Mouse (Mus musculus): ENCODE results near the gene Cst13.

The Cst13 gene

DNA sequence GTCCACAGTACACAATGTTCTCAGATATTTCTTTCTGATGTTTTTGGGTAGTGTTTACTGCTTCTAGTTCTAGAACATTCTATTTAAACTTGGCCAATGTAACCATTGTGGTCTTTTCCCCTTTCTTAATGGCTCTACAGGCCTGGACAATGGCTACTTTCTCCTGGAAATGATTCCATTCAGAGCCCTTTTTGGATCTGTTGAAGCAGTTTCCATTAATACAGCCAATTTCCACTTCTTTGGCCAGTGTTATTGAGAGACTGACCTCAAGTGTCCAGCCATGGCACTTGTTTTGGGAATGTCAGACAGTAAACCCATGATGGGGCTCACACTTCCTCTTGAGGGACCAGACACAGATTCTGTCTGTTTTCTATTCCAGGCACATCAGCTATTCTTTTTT, 41.8 kb downstream of the Cst13 start:
- no peak for TF ChIP-seq GATA4 (IDR thresholded peaks at IDR 0.05; ENCODE audit: insufficient replicate concordance, low read length)

DNA sequence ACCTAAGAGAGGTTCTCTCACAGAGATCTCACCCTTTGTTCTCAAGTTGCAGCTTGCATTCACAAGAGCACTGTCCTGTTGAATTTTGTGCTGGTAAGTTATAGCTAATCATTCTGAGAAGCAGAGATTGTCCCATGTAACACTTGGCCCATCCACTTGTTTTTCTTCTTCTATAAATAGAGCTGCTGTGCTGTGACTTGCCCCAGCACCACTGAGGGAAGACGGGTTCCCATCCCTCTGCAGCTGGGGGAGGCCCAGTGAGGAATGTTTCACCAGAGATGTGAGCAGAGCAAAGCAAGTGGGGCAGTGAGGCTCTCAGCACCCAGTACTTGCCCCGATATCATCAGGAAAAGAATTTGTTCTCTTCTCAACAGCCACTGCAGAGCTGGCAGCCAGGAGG, 45.1 kb downstream of the Cst13 start, which contains the start of gene 9230104L09Rik:
9230104L09Rik (minus strand) TSS at position 73 of the 400 bp plus-strand sequence.
- TF ChIP-seq GATA4 (IDR thresholded peaks at IDR 0.05; ENCODE audit: insufficient replicate concordance, low read length) = no peak

DNA sequence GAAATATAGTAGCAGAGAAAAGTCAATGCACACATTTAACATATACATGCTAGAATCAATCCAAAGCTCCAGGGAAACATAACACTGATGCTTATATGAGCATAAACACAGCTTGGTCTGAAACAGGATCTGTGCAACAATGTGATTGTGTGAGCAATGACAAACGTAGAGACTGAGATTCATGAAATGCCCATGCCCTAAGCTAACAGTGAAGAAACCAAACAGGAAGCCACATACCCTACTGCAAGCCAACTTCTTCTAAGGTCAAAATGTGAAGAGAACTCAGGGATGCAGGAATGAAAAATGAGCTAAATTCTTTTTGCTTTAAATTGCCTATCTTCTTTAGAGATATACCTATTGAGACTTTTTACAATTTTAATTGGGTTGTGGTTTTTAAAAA, 49.1 kb downstream of the Cst13 start:
- TF ChIP-seq GATA4 (IDR thresholded peaks at IDR 0.05; ENCODE audit: insufficient replicate concordance, low read length) = no peak

DNA sequence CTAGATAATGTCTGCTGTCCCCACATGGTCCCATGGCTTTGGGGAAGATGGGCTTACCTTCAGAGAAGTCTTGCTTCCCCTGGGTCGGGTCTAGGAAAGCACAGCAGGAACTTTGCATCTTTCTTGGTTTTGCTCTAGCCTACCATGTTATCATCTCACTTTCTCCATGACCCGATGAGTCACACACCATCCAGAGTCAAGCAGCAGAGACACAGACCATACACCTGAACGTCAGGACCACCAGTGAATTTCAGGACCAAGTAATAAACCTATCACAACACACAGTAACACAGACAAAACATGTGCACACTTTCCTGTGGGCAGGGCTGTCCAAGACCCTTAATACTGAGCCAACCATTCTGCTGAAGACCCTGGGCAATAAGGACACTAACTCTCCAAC, 50.6 kb downstream of the Cst13 start:
- TF ChIP-seq GATA4 (IDR thresholded peaks at IDR 0.05; ENCODE audit: insufficient replicate concordance, low read length) = no peak

DNA sequence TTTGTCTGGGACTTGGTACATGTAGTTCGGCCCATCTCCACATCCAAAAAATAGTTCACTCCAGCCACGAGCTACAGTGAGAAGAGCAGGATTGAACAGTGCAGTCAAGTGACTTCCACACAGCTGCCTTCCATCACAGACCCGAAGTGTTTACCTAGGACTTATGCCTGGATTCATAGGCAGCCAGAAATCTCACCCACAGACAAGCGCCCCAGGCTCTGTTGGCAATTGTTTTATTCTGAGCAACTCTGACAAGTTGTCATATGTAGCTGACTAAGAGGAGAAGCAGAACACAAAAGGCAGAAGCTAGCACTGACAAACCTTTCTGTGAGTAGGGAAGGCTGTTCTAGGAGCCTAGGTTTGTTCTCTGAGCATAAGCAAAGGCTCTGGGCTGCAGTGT, 53.0 kb downstream of the Cst13 start:
- TF ChIP-seq GATA4 (IDR thresholded peaks at IDR 0.05; ENCODE audit: insufficient replicate concordance, low read length) = no peak

DNA sequence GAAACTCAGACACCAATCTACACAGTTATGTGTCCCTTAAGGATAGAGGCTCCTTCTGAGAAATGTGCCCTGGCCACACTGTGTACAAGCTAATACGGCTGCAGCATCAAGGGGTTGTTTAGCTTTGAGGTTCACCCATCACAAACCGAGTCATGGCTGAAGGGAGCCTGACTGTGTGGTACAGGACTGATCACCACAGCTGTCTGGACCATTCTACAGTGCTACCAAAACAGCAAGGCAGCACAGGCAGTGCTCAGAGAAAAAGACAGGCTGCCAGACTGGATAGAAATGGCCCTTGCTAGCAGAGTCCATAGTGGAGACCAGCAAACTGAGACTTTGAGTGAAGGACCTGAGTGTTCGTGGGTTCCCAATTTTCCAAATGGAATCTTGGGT, 54.3 kb downstream of the Cst13 start:
- TF ChIP-seq GATA4 (IDR thresholded peaks at IDR 0.05; ENCODE audit: insufficient replicate concordance, low read length) = no peak

DNA sequence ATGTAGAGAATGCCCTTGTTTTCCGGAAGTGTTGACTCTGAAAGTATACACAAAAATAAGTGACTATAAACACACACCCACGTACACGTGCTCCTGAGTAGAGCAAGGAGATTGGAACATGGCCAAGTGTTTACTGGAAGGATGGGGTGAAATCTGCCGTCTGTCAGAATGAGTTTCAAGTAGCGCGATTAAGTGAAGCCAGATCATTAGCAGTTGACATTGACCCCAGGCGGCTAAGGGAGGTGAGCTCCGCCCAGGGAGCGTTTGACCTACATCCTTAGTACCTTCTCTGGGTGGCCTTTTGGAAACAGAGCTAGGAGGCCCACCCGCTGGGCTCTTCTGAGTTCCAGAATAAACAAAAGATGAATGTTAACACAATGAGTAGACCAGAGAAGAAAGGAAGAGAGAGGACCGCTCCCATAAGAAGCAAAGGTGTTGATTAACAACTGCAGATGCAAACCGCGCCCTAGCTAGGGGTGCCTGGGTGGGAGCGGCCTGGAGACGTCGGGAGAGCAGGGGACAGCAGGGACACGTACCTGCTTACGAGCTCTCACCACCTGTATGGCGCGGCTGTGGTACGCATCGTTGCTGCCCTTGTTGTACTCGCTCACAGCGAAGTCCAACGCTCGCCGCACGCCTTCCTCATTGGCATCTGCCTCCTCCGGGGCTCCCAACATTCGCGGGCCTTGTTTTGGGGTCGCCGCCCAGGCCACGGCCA, 54.9 kb downstream of the Cst13 start:
- no peak for TF ChIP-seq GATA4 (IDR thresholded peaks at IDR 0.05; ENCODE audit: insufficient replicate concordance, low read length)

DNA sequence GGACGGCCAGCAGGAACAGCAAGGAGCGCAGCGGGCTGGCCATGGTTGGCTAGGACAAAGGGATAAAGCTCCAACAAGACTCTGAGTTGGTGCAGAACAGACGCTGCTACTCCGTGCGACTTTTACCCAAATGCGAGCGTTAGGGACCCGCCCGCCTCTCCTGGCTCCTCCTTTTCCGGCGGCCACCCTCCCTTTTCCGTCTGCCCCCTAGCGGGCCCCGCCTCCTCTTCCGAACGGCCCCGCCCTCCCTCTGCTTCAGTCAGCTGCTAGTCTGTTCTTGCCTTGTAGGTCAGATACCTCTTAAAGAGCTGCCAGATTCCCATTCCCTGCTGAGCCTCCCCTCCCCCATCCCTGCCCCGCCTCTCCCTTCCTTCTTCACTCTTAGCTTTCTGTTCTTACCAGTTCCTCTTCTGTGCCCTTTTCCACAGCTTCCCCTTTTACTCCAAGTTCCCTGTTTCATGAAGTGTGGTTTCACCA, 55.5 kb downstream of the Cst13 start, which contains the start of gene Cst3:
Cst3 (minus strand) TSS at position 358 of the 477 bp plus-strand sequence.
- TF ChIP-seq GATA4 (IDR thresholded peaks at IDR 0.05; ENCODE audit: insufficient replicate concordance, low read length) = peak; percentile 43; the same call in 1 of the 2 replicates

DNA sequence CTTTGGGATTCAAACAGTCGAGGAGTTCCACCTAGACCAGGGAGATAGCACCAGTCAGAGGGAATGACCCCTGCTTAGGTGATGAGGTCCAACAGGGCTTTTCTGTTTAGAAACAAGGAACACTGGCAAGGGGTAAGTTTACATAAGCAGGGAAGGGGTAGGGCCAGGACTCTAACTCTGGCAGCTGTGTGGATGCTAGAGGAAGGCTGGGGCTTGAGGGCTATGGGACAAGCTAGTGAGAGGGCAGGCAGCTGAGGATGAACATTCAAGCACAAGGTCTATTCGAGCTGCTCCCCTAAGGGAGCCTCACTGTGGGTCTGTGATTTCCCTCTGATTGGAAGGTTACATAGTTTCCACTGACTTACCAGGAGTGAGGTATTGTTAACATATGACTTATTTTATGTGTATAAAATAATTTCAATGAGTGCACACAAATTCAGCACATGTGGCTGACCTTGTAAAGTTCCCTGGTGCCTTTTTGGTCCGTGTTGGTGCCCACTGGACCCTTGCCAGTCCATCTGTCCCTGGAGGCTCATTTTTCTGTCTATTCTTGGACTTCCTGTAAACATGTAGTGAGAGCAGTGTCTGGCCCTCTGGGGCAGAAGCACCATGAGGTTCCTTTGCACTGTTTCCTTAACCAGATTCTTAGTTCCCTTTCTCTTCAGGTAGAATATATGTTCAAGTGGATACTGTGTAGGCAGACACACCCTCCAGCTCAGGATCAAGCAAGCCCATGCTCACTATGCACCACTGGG, 57.3 kb downstream of the Cst13 start:
- no peak for TF ChIP-seq GATA4 (IDR thresholded peaks at IDR 0.05; ENCODE audit: insufficient replicate concordance, low read length)

DNA sequence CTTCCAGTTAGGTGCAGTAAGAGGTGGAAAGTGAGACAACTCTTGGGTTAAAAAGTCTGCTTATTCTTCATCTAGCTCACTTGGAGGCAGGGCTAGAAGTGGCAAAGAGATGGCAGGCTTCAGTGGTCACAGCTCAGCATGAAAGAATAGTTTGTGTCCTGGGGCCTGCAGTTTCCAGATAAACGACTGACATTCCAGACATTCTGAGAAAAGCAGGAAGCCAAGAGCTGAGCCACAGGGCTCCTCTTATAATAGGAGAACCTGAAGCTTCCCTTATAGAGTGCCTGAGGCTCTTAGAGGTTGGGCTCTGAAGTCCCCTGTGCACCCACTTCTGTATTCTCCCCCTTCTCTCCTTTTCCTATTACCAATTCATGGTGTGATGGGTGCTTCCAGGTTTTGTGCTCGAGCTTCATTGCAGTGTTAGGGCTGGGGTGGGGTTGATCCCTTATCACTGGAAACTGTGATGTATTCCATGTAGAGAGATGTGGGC, 58.8 kb downstream of the Cst13 start:
- TF ChIP-seq GATA4 (IDR thresholded peaks at IDR 0.05; ENCODE audit: insufficient replicate concordance, low read length) = no peak

DNA sequence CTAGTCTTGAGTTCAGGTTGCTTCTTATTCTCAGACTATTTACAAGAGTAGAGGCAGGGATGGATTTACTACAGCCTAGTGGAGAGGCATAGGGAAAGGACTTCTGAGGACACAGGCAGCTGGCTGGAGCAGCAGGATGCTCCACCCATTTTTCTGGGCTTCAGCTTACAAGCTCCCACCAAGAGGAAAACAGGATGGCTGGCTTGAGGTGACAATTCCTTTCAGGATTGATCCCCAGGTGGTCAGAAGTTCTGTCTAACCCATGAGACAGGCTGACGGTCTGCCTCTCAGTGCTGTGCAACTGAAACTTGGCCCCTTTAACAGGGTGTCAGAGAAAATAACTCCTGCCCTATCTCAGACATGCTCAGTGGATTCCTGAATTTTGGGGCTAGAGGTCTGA, 59.3 kb downstream of the Cst13 start:
- no peak for TF ChIP-seq GATA4 (IDR thresholded peaks at IDR 0.05; ENCODE audit: insufficient replicate concordance, low read length)
